Mouse (Mus musculus): Measurements from ENCODE around the gene Camkv. TPM values are rescaled to one million over a fixed set of nuclear protein-coding genes. Genes with fewer than 3 reads are reported as not detected.

Camkv gene
- total and polyA plus RNA-seq, 3 experiments = not detected

DNA sequence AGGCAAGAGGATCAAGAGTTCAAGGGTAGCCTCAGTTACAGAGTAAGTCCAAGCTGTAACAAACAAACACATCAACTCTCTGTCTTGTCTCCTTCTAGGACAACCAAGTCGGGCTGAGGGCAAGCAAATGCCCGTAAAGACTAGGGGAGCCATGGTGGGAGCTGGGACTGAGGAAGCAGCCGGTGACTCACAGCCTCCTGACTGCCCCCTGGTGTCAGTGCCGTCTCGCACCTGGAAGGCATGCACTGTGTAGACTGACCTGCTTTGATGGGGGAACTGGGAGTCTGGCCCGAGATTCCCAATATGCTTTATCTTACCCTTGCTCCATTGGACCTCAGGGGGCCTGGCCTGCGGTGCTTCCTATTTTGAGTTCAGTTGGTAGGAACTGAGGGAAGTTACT is 12.5 kb upstream of the Camkv start:
- no peak overlapping the region for H3K4me2 ChIP-seq (ENCODE audit: insufficient read depth, low read depth, poor library complexity, severe bottlenecking)
- no peak for TF ChIP-seq MXI1 (IDR thresholded peaks at IDR 0.05; ENCODE audit: low read depth, low read length)
- TF ChIP-seq EP300 (IDR thresholded peaks at IDR 0.05; ENCODE audit: low read length) = no peak
- peak; percentile 80 for TF ChIP-seq SMC3 (IDR thresholded peaks at IDR 0.05; ENCODE audit: low read depth, low read length)
- TF ChIP-seq ELF1 (IDR thresholded peaks at IDR 0.05; ENCODE audit: low read depth, low read length) = 0 out of 2 replicates have a peak, but pooled peaks have one; percentile 36
- TF ChIP-seq RAD21 (IDR thresholded peaks at IDR 0.05; ENCODE audit: low read depth, low read length) = peak; percentile 41
- peak in 1 of 2 experiments; percentile 76; a peak in 2 of 4 replicates for TF ChIP-seq CTCF (conservative IDR thresholded peaks at IDR 0.05 in 1 of 2, IDR thresholded peaks at IDR 0.05 in 1 of 2; ENCODE audit: low read depth in 2 of 2, low read length in 2 of 2)
- TF ChIP-seq TCF12 (IDR thresholded peaks at IDR 0.05; ENCODE audit: low read depth, low read length) = 0 out of 2 replicates have a peak, but pooled peaks have one; percentile 25
- H3K9me3 ChIP-seq (replicated peaks; ENCODE audit: low read length) = no peaks in the 10 kb centered on the region
- peaks cover 71% of the 10 kb centered on the region for H3K27me3 ChIP-seq (replicated peaks)
- no peaks in the 10 kb centered on the region for H3K79me2 ChIP-seq (replicated peaks; ENCODE audit: control insufficient read depth, extremely low read depth, insufficient read depth, poor library complexity, severe bottlenecking)
- peak; percentile 42 for DNase-seq (ENCODE audit: extremely low read depth)
- H3K9ac ChIP-seq (ENCODE audit: insufficient read depth, low read depth) = no peak overlapping the region
- in situ Hi-C loops (cut with MboI; ENCODE audit: low pct_ligation_motif_present, low pct_unique_long_range_greater_than_20kb, low sequenced_read_pairs) (no loop called here), dilution Hi-C loops (cut with MboI; ENCODE audit: extremely low pct_ligation_motif_present, extremely low pct_unique_long_range_greater_than_20kb, low sequenced_read_pairs) (no loop called here)
- H3K4me3 ChIP-seq (replicated peaks in 1 of 3; ENCODE audit: low read depth in 2 of 3, low read length in 2 of 3, poor library complexity in 1 of 3) = no peak overlapping the region
- H3K36me3 ChIP-seq (replicated peaks in 1 of 2; ENCODE audit: control insufficient read depth in 1 of 2, insufficient read depth in 1 of 2, low read length in 1 of 2) = no peaks in the 10 kb centered on the region
- H3K4me1 ChIP-seq (ENCODE audit: control insufficient read depth in 1 of 2, insufficient read depth in 2 of 2) = peaks cover 6 to 12% of the 10 kb centered on the region in 2 experiments
- H3K27ac ChIP-seq (ENCODE audit: insufficient read depth, low read depth) = no peak overlapping the region

DNA sequence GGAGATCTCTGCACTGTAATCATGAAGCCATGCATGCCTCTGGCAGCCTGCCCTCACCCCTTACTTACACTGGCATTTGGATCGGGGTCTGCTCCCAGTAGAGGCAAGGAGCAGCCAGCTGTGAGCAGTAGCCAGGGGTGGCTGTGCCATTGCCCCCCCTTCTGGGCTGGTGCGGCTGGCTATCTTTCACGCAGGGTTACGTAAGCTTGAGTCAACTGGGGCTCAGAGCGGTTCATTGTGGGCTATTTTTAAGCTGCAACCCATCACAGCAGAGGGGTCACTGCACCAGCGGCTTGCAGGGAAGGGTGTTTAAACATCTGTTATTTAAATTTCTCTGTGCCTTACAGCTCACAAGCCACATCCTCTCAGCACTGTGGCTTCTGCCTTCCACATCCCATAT is 11.5 kb upstream of the Camkv start:
- Histone ChIP-seq H3K4me2 (ENCODE audit: insufficient read depth, low read depth, poor library complexity, severe bottlenecking) (no peak overlapping the region), H3K79me2 (replicated peaks; ENCODE audit: control insufficient read depth, extremely low read depth, insufficient read depth, poor library complexity, severe bottlenecking) (no peaks in the 10 kb centered on the region), H3K9me3 (replicated peaks; ENCODE audit: low read length) (no peaks in the 10 kb centered on the region), H3K4me1 (ENCODE audit: control insufficient read depth in 1 of 2, insufficient read depth in 2 of 2) (peaks cover 6 to 12% of the 10 kb centered on the region in 2 experiments), H3K36me3 (replicated peaks in 1 of 2; ENCODE audit: control insufficient read depth in 1 of 2, insufficient read depth in 1 of 2, low read length in 1 of 2) (no peaks in the 10 kb centered on the region), H3K9ac (ENCODE audit: insufficient read depth, low read depth) (no peak overlapping the region), H3K27me3 (replicated peaks) (peaks cover 71% of the 10 kb centered on the region), H3K4me3 (replicated peaks in 1 of 3; ENCODE audit: low read depth in 2 of 3, low read length in 2 of 3, poor library complexity in 1 of 3) (no peak overlapping the region), H3K27ac (ENCODE audit: insufficient read depth, low read depth) (no peak overlapping the region)
- DNase-seq (ENCODE audit: extremely low read depth) = peak; percentile 19
- TF ChIP-seq PAX5 (IDR thresholded peaks at IDR 0.05; ENCODE audit: low read length) = no peak
- TF ChIP-seq USF1 (IDR thresholded peaks at IDR 0.05; ENCODE audit: low read depth, low read length) = no peak
- no peak for TF ChIP-seq MAZ (IDR thresholded peaks at IDR 0.05; ENCODE audit: low read depth, low read length)
- no peak for TF ChIP-seq CHD1 (IDR thresholded peaks at IDR 0.05; ENCODE audit: low read depth, low read length)
- TF ChIP-seq GABPA (IDR thresholded peaks at IDR 0.05; ENCODE audit: insufficient replicate concordance, low read depth, low read length) = no peak
- TF ChIP-seq TBP (conservative IDR thresholded peaks at IDR 0.05; ENCODE audit: low read depth, low read length) = no peak
- TF ChIP-seq UBTF (IDR thresholded peaks at IDR 0.05; ENCODE audit: low read depth, low read length) = no peak
- TF ChIP-seq MYC (IDR thresholded peaks at IDR 0.05; ENCODE audit: low read depth, low read length) = no peak
- dilution Hi-C loops (cut with MboI; ENCODE audit: extremely low pct_ligation_motif_present, extremely low pct_unique_long_range_greater_than_20kb, low sequenced_read_pairs) = no loop called here
- in situ Hi-C loops (cut with MboI; ENCODE audit: low pct_ligation_motif_present, low pct_unique_long_range_greater_than_20kb, low sequenced_read_pairs) = no loop called here

- H3K4me2 ChIP-seq (ENCODE audit: insufficient read depth, low read depth, poor library complexity, severe bottlenecking) = no peak overlapping the region
- dilution Hi-C loops (cut with MboI; ENCODE audit: extremely low pct_ligation_motif_present, extremely low pct_unique_long_range_greater_than_20kb, low sequenced_read_pairs) (no loop called here), in situ Hi-C loops (cut with MboI; ENCODE audit: low pct_ligation_motif_present, low pct_unique_long_range_greater_than_20kb, low sequenced_read_pairs) (no loop called here)
- no peak for TF ChIP-seq USF1 (IDR thresholded peaks at IDR 0.05; ENCODE audit: low read depth, low read length)
- TF ChIP-seq USF2 (conservative IDR thresholded peaks at IDR 0.05; ENCODE audit: low read depth, low read length) = no peak
- TF ChIP-seq MAX (IDR thresholded peaks at IDR 0.05; ENCODE audit: low read length) = no peak
- no peak for TF ChIP-seq POLR2A (IDR thresholded peaks at IDR 0.05; ENCODE audit: low read depth, low read length)
- H3K27me3 ChIP-seq (replicated peaks) = peaks cover 76% of the 10 kb centered on the region
- no peak overlapping the region for H3K27ac ChIP-seq (ENCODE audit: insufficient read depth, low read depth)
- no peaks in the 10 kb centered on the region for H3K36me3 ChIP-seq (replicated peaks in 1 of 2; ENCODE audit: control insufficient read depth in 1 of 2, insufficient read depth in 1 of 2, low read length in 1 of 2)
- H3K9ac ChIP-seq (ENCODE audit: insufficient read depth, low read depth) = no peak overlapping the region
- H3K79me2 ChIP-seq (replicated peaks; ENCODE audit: control insufficient read depth, extremely low read depth, insufficient read depth, poor library complexity, severe bottlenecking) = no peaks in the 10 kb centered on the region
- H3K4me3 ChIP-seq (replicated peaks in 1 of 3; ENCODE audit: low read depth in 2 of 3, low read length in 2 of 3, poor library complexity in 1 of 3) = no peak overlapping the region
- peaks cover 6 to 12% of the 10 kb centered on the region in 2 experiments for H3K4me1 ChIP-seq (ENCODE audit: control insufficient read depth in 1 of 2, insufficient read depth in 2 of 2)
- H3K9me3 ChIP-seq (replicated peaks; ENCODE audit: low read length) = no peaks in the 10 kb centered on the region
- no peak for DNase-seq (ENCODE audit: extremely low read depth)
These were observed 10.2 kb upstream of the Camkv start for GRCm38 (mm10) chr9:107925251-107925650.

Data from CH12.LX (cell line).